Mouse (Mus musculus) left cerebral cortex, postnatal 14 days (tissue): Measurements from ENCODE around the gene Gm20521. TPM values are rescaled to one million over a fixed set of nuclear protein-coding genes. Genes with fewer than 3 reads are reported as not detected.

Source experiments
- DNase-seq, 2 experiments: peaks; one replicate each; pipeline ENCODE4 v3.0.0; 2021 to 2022; ENCODE audit warnings: low spot score in 2 of 2, mixed read lengths in 1 of 2
- intact Hi-C: fragments of 180-260 bp; cut with DNase I; formaldehyde crosslinking; loops from one replicate; pipeline ENCODE4 v1.15.1; 2025
- total RNA-seq, 2 experiments: library from RNA; stranded (reverse); gene quantifications; 2 replicates each; pipeline ENCODE4 v1.2.3; 2021

The Gm20521 gene
- total RNA-seq, 2 experiments from 2014 or later, result 0.40 to 2.1 TPM

GRCm38 (mm10) chr14:54884022-54884712 lies 926 bp downstream of the Gm20521 start:
- intact Hi-C loops, result no loop called here

GRCm38 (mm10) chr14:54885309-54885708 lies 2.1 kb downstream of the Gm20521 start:
- intact Hi-C loops, result no loop called here
- DNase-seq, result no peak

More at GRCm38 (mm10) chr14:54884022-54884712, 926 bp downstream of the Gm20521 start:
- no peak for DNase-seq

GRCm38 (mm10) chr14:54892200-54892599 lies 9.0 kb downstream of the Gm20521 start, which contains the start of gene Pabpn1:
TSS of gene Pabpn1 (plus strand) at chr14:54892500.
- intact Hi-C loops, result no loop called here
- DNase-seq, result no peak

- peak; percentile 98 to 100 for DNase-seq
- intact Hi-C loops, result no loop called here
These were observed 10.5 kb downstream of the Gm20521 start for GRCm38 (mm10) chr14:54893651-54894181.

- intact Hi-C loops, result loop anchor here (5.0 kb wide), 1 partner anchor 213 kb away; the partner anchor contains the start of gene Ap1g2
- peak in 1 of 2 experiments; percentile 50 for DNase-seq
These were observed 11.3 kb downstream of the Gm20521 start for GRCm38 (mm10) chr14:54894296-54895151.

GRCm38 (mm10) chr14:54897445-54897844 lies 14.2 kb downstream of the Gm20521 start:
- intact Hi-C loops, result loop anchor here (5.0 kb wide), 1 partner anchor 210 kb away; the partner anchor contains the start of gene Ap1g2
- DNase-seq, result no peak

- intact Hi-C loops, result loop anchor here (1.0 to 5.0 kb wide), 3 partner anchors 39 to 192 kb away; partner anchors contain the start of genes Ngdn, Thtpa and Zfhx2
These were observed 17.1 kb downstream of the Gm20521 start for GRCm38 (mm10) chr14:54900383-54900782.

GRCm38 (mm10) chr14:54903641-54904040 lies 20.4 kb downstream of the Gm20521 start:
- DNase-seq, result no peak
- intact Hi-C loops, result loop anchor here (5.0 kb wide), 1 partner anchor 189 kb away; the partner anchor contains the start of genes Thtpa and Zfhx2

More at GRCm38 (mm10) chr14:54900383-54900782, 17.1 kb downstream of the Gm20521 start:
- peak; percentile 83 to 92 for DNase-seq

GRCm38 (mm10) chr14:54908682-54909081 lies 25.4 kb downstream of the Gm20521 start:
- DNase-seq, result no peak
- intact Hi-C loops, result no loop called here

- DNase-seq, result no peak
- intact Hi-C loops, result no loop called here
These were observed 29.0 kb downstream of the Gm20521 start for GRCm38 (mm10) chr14:54912109-54912850.

GRCm38 (mm10) chr14:54912886-54913285 lies 29.6 kb downstream of the Gm20521 start, which contains the start of gene Slc22a17:
TSS of gene Slc22a17 (minus strand) at chr14:54913132.
- intact Hi-C loops, result no loop called here

GRCm38 (mm10) chr14:54913343-54913742 lies 30.1 kb downstream of the Gm20521 start:
- intact Hi-C loops, result no loop called here
- DNase-seq, result no peak

More at GRCm38 (mm10) chr14:54912886-54913285, 29.6 kb downstream of the Gm20521 start, which contains the start of gene Slc22a17:
- DNase-seq, result peak; percentile 80 to 87

GRCm38 (mm10) chr14:54920076-54920685 lies 36.9 kb downstream of the Gm20521 start:
- intact Hi-C loops, result no loop called here
- no peak for DNase-seq

- intact Hi-C loops, result no loop called here
- DNase-seq, result no peak
These were observed 41.6 kb downstream of the Gm20521 start for GRCm38 (mm10) chr14:54924641-54925348.

GRCm38 (mm10) chr14:54925349-54926342 lies 42.4 kb downstream of the Gm20521 start, which contains the start of gene Efs:
TSS of gene Efs (minus strand) at chr14:54926126.
- intact Hi-C loops, result no loop called here
- DNase-seq, result peak in 1 of 2 experiments; percentile 40

GRCm38 (mm10) chr14:54926401-54927158 lies 43.3 kb downstream of the Gm20521 start:
- intact Hi-C loops, result no loop called here
- peak in 1 of 2 experiments; percentile 37 for DNase-seq
